Mouse (Mus musculus) skeletal muscle tissue, adult 2 months (tissue): ENCODE measurements at regions not wholly inside any gene's neighbourhood (a gene's known extent, or its start where the extent isn't known, plus 50 kb on each side); places are given as distances from the start of the nearest gene placed in this dataset.

ENCODE experiments used
- DNase-seq: peaks from one replicate; pipeline ENCODE4 v3.0.0-alpha.2; 2012; ENCODE audit warnings: low read depth, low spot score

DNA sequence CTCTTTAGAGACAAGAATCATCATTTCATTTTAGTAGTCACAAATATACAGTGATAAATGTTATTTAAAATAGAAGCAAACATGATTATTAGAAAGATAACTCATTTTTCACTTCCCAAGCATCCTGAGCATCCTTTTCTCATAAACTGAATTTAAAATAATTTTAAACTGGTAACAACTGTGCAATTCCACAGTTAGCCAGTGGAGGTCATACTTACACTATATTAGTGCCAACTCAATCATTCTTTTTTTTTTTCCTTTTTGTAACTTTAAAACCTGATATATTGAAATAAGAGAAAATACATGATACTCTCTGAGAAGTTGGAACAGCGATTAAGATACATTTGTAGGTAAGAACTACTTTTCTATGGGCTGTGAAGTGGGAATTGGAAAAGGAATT is 113.2 kb upstream of the Gm17509 start:
- DNase-seq, result no peak

DNA sequence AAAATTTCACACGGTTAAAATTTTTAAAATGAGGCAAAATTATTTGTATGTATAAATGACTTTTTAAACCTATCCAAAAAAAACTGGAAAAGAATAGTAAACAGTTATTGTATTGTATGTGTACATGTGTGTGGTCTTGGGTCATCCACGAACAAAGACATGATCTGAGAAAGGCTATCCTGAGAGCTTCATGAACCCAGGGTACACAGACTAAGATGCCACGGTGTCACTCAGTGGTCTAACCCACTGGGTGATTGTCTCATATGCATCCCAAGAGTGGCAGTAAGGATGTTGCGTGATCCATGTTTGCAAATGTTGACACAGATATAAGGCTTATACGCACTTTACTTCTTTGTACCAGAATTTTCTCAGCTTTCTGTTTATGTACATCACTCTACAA is 113.7 kb upstream of the Gm17509 start:
- DNase-seq, result no peak

DNA sequence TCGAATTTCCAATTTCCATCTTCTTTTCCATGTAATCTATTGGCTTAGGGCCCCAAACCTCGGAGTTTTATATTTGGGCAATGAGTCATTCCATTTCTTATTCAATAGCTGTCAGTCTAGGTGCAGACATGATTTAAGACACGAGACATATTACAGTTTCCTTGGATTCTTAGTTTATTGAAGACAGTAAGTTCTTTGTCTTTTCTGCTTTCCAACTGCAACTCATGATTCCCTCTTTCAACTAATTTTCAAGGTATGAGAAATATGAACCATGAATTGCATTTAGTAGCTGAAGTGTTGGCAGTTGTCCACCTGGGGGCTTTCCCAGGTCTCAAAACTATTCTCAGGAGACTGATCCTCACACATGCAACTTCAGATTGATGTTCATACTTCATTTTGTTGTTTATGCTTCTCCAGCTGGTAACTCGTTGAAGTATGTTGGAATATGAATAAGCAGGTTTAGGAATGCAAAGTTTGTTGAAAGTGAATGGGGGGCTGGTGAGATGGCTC is 160.3 kb upstream of the Gm17509 start:
- no peak for DNase-seq

DNA sequence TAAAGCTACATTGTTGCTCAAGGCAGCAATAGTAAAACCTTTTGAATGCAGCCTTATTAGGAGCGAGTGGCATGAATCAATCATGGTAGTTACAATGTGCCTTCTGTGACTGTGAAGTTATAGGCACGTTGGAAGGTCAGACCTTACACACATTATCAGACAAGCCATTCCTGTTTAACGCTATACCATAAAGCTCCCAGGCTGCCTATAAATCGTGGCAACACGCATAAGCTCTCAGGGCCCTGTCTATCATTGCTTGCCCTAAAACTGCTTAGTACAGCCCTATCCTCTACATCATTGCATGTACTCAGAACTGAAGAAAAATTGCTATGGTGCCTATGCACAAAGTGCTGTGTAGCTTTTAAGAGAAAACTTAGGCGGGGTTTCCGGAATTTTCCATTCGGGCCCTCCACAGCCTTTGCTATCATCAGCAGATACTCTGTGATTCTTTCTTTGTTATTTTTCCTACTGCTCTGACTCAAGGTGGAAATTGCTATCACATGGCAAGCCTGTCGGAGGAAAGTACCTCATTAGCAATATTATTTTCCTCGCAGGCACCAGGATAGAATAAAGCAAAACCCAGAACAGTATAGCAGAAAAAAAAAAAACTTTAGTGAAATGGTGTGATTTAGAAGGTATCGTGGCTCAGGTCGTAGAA is 162.7 kb upstream of the Gm17509 start:
- DNase-seq, result no peak

DNA sequence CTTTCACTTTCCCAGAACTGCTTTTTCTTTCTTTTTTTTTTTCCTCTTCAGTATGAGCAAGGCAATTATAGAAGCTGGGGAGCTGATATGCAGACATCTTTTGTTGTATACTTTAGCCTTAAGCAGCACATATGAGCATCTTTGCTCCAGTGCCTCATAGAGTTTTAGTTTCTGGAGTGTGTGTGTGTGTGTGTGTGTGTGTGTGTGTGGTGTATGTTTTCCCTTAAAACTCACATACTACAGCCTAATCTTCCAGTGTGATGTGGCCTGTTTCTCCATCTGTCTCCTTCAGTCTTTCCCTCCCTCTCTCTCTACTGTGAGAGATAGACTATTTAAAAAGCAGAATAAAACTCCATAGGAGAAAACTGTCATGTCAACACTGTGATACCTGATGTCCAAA is 169.4 kb upstream of the Gm17509 start:
- DNase-seq, result no peak

DNA sequence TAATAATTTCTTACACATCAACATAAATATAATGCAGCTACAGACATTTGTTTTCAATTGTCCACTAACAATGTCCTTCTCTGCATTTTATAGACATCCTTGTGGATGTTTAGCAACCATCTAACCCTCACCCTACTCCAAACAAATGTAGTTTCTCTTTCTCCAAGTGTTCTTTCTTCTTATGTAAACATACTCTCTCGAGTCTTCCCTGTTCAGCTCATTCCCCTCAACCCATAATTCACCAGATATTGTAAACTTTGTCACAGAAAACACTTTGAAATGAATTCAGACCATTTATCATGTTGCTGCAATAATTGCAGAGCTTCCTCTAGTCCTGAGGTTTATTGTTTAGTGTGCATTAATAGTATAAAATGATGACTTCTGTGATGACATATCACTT is 172.6 kb upstream of the Gm17509 start:
- no peak for DNase-seq

DNA sequence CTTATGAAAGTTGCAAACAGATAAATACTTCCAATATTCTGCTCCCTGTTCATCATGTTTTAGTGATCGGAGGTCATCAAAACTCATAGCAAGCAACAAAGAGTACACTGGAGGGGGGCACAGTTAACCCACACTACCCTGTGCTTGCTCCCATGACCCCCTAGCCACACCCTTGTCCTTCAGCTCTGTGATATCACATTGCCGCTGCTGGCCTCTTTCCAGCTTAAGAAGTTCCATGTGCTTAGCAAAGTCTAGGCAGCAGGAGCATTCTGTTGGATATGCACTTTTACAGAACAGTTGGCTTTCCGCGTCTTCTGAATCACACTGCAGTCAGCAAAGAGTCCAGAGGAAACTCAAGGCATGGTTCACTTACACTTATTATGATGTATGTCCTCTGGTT is 180.4 kb upstream of the Gm17509 start:
- no peak for DNase-seq

DNA sequence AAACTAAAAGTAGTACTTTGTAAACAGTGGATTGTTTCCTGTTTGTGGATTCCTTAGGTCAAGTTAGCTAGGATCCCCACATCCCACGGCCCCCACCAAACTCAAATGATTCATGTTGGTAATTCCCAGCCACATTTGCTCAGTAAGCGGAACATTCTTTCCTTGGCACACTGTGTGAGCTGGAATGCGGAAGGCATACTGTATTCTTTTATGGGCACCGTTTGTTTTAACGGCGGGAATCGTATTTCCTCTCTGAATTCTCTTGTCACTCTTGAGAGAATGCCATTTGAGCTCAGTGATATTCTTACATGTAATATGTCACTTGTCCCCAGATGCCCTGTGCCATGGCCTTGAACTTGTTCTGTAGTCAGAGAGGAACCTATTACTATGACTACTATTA is 189.1 kb upstream of the Gm17509 start:
- peak; percentile 9 for DNase-seq

DNA sequence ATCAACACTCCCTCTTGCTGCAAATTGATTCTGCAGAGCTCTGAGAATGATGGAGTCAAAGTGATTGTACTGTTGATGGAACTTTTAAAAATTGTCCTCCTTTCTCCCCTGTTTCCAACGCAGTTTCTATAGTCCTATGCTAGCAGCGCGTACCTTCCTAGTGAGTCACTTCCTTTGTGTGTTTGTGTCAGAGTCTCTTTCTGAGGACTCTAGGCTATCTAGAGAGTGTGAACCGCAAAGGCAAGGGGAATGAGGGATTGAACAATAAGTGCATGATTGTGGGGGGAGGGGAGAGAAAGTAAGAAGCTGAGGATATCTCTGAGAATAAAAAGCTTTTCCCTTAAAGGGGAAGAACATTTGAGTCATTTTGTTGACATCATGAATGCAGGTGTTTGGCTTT is 188.5 kb upstream of the Hcn1 start:
- DNase-seq, result no peak

DNA sequence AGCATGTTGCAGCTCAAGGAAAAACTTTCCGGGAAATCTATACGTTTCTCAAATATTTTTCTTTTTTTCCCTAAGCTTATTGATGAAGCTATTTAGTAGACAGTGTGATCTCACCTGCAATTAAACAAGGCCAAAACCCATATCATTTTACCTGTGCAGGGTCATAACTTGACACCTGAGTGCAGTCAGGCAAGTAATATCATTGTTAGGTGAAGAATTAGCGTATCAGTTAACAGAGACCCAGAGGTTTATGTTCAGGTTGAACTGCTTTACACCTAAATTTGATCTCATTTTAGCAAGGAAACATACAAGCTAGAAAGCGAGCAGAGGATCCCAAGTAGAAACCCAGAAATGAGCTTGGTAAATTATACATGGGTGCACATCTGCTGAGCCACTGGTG is 178.6 kb upstream of the Hcn1 start:
- no peak for DNase-seq

DNA sequence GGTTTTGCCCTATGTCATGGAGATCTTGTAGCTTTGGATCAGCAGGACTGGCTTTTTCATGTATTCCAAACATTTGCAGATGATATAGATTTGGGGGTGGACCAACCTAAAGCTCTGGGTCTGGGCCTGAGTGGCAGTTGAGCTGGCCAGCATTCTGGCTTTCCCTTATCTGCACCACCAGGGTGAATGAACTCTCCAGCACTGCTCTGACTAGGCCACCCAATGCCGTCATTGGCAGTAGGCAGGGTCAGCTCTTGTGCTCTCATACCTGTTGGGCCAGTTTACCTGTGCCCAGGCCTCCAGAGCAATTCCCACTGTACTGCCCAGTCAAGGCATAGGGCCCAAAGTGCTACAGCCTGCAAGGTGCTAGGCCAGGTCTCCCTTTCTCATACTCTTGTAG is 177.1 kb upstream of the Hcn1 start:
- DNase-seq, result no peak

DNA sequence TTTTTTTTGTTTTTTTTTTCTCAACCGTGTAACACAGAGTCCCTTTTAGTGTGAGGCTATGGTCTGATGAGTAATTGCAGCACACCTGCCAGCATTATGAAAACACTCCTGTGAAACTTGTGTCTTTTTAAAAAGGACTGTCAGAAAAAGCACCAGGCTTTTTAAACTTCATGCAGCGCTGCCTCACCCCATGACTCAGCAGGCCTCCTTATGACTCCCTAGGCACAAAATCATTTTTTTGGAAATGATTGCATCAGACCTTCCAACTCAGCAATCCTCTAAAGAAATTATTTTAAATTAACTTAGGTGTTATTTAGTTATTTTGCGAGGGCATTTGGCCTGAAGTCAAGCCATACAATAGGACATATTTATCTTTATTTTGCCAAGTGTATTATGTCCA is 134.7 kb upstream of the Hcn1 start:
- no peak for DNase-seq

DNA sequence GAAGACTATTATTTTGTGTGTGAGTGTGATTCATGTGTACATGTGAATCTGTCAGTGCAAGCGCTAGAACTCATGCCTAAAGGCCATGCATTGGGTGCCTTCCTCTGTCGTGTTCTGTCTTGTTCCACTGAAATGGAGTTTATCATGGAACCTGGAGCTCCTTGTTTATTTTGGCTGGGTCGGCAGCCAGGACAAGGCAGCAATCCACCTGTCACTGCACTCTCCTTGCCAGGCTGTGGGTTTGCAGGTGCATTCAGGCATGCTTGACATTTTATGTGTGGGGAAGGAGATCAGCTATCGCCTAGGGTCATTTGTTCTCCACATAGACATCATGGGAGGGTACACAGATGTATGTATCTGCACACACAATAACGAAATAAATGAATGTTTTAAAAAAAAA is 129.4 kb upstream of the Hcn1 start:
- DNase-seq, result no peak

DNA sequence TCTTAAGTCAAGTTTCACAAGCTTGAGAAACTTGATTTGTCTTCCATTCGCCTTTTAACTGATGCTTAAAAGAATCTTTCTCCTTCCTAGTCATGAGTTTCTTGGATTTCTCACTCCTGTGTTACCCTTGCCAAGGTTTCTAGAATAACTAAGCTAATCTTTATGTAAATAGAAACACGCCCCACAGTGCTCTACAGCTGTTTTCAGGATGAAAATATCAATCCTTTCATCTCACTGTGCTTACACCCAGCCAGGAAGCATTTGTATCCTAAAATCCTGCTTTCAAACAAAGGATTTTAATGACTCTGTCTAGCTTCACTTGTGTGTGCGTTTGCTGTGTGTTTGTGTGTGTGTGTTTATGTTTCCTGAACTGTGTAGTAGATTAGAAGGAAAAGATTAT is 119.5 kb upstream of the Hcn1 start:
- DNase-seq, result no peak

DNA sequence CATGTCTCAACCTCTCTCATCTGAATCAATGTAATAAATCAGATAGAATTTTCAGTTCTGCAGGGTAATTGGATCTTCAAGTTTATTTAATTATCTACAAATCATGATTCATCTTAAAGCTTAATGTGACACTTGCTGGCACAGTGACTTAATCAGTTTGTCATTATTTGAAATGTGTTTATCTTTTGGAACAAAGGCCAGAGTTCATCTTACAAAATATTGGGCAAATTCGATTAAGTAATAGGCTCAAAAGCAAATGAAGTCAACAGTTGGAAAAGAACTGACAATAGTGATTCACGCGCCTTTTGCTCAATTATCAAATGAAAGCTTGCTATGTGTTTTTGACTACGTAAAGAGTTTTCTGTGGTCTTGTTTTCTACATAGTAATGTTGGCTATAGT is 93.4 kb upstream of the Hcn1 start:
- DNase-seq, result no peak

DNA sequence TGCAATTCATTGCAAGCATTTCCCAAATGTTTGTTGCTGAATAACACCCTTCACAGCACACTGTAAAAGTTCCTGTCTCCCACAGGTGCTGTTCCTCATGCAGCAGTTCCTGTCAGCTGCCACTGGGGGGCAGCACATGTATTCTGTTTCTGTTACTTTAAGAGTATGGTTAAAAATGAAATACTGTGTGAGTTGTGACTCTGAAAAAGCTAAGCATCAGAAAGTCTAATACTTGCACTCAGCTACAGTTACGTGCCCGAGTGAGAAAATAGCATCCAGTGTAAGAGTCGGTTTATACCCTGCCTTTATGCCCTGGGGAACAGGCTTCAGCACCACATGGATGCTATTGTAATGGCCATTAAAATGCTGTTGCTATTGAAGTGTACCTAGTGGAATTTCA is 52.0 kb upstream of the Hcn1 start:
- DNase-seq, result no peak
